Mouse (Mus musculus): ENCODE results near the gene Hoxd4.

Gene Hoxd4

GRCm38 (mm10) chr2:74731799-74732512, 20.2 kb downstream of the Hoxd4 start:
- no peak for DNase-seq

- DNase-seq = peak; percentile 70
These were observed 21.0 kb downstream of the Hoxd4 start for GRCm38 (mm10) chr2:74732513-74733316.

- peak; percentile 84 for DNase-seq
These were observed 21.6 kb downstream of the Hoxd4 start for GRCm38 (mm10) chr2:74733317-74733661.

GRCm38 (mm10) chr2:74733765-74734164, 22.0 kb downstream of the Hoxd4 start:
- peak; percentile 53 for DNase-seq

GRCm38 (mm10) chr2:74734451-74734850, 22.7 kb downstream of the Hoxd4 start:
- DNase-seq = peak; percentile 76

GRCm38 (mm10) chr2:74734996-74735811, 23.5 kb downstream of the Hoxd4 start:
- peak; percentile 58 for DNase-seq

- DNase-seq = peak; percentile 69
These were observed 24.3 kb downstream of the Hoxd4 start for GRCm38 (mm10) chr2:74735851-74736687.

- peak; percentile 43 for DNase-seq
These were observed 25.2 kb downstream of the Hoxd4 start for GRCm38 (mm10) chr2:74736688-74737577.

- peak; percentile 60 for DNase-seq
These were observed 25.9 kb downstream of the Hoxd4 start for GRCm38 (mm10) chr2:74737578-74738070.

GRCm38 (mm10) chr2:74738623-74739475, 27.1 kb downstream of the Hoxd4 start:
- peak; percentile 81 for DNase-seq

- no peak for DNase-seq
These were observed 27.7 kb downstream of the Hoxd4 start for GRCm38 (mm10) chr2:74739476-74739800.

- peak; percentile 68 for DNase-seq
These were observed 28.1 kb downstream of the Hoxd4 start for GRCm38 (mm10) chr2:74739869-74740268.

GRCm38 (mm10) chr2:74740311-74741091, 28.8 kb downstream of the Hoxd4 start:
- peak; percentile 70 for DNase-seq

GRCm38 (mm10) chr2:74741252-74741978, 29.7 kb downstream of the Hoxd4 start:
- DNase-seq = peak; percentile 73

- no peak for DNase-seq
These were observed 30.2 kb downstream of the Hoxd4 start for GRCm38 (mm10) chr2:74741979-74742277.

GRCm38 (mm10) chr2:74745540-74746297, 34.0 kb downstream of the Hoxd4 start:
- DNase-seq = peak; percentile 71

GRCm38 (mm10) chr2:74746298-74746921, 34.7 kb downstream of the Hoxd4 start:
- DNase-seq = peak; percentile 56

- peak; percentile 68 for DNase-seq
These were observed 35.3 kb downstream of the Hoxd4 start for GRCm38 (mm10) chr2:74747006-74747405.

Measured in embryo, embryonic 11 days (tissue).